Mouse (Mus musculus) ovary, adult 2 months (tissue): Measurements from ENCODE around the gene Dop1a. TPM values are rescaled to one million over a fixed set of nuclear protein-coding genes. Genes with fewer than 3 reads are reported as not detected.

Experiments used
- polyA plus RNA-seq: library from polyadenylated mRNA; depleted of rRNA; stranded (reverse); fragments of >200 nt; gene quantifications from 2 replicates; pipeline ENCODE4 v1.2.3, GENCODE M21; 2012; rRNA removed

The Dop1a gene
- 5.2 and 8.4 TPM in 2 replicates for polyA plus RNA-seq

DNA sequence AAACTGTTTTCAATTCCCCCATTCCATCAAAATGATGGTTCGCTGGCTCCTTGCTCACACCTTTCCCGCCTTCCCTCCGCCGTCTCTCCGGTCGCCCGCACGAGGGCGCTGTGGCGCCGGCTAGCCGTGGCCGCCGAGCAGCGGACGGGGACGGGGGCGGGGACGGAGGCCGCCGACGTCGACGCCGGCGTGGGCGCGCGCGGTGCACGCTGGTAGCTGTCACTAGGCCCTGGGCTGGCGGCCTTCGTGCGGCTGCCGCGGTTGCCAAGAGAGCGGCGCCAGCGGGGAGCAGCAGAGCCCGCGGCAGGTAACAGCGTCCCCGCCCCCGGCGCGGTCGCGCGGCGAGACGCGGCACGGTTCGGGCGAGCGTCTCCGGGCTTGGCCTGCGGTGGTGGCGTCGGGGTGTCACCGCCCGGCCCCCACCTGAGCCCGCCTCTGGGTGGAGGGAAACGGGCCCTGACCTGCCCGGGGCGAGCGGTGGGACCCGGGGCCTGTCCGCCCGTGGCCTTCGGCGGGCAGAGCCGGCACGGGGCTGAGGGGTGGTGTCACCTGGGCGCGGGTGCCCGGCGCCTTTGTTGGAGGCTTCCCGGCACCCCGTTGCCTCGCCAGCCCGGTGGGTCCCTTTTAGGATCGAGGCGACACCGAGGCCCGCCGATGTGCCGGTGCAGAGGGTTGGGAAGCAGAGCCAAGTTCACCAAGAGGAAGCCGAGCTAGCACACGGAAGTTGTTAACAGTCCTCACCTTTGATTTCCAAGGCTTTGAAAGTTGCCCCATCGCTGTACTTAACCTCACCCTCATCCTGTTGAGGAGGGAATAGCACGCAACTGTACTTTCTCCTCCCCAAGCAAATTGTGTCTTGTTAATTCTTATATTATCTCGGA is at the start of gene Dop1a:
Dop1a (plus strand) TSS at position 165 of the 881 bp plus-strand sequence.

GRCm38 (mm10) chr9:86464151-86465105 is 2.5 kb upstream of the Dop1a start, which contains the start of gene Ube2cbp:
TSS of gene Ube2cbp (minus strand) at chr9:86464950.

DNA sequence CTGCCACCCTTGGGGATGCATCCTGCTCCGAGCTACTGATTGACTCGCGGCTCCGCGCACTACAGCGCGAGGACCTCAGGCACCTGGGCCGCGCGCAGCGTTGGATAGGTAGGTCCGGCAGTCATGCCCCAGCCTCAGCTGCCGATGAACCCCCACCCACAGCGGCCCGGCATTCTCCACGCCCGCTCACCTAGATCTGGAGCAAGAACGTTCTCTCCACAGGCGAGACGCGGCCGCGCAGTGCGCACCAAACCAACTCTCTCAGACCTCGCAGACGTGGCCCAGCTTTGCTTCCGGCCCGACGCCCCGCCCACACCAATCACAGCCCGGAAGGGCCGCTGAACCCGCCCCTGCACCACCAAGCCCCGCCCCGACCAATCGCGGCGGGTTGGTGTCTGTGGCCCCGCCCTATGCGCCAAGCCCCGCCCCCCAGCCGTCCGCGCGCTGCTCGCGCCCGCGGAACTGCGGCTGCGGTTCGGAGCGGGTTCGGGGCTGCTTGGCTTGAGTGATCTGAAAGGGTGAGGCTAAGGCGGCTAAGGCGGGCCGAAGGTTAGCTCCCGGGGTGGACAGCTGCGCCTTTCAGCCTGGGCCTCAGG is 104.7 kb downstream of the Dop1a start, which contains the start of the genes Pgm3 and Rwdd2a:
Pgm3 (minus strand) TSS at position 303 of the 596 bp plus-strand sequence.
Rwdd2a (plus strand) TSS at position 452 of the 596 bp plus-strand sequence.

Other genes starting within 250 kb of the Dop1a start
- 2.2 and 2.6 TPM in 2 replicates for gene Ube2cbp, start 2.2 kb upstream of the Dop1a start, polyA plus RNA-seq
- 8.0 and 8.1 TPM in 2 replicates for gene Pgm3, start 104.7 kb downstream of the Dop1a start, polyA plus RNA-seq
- gene Rwdd2a, start 104.8 kb downstream of the Dop1a start, polyA plus RNA-seq, result 2.3 and 2.8 TPM in 2 replicates
- gene Me1, start 228.8 kb downstream of the Dop1a start, polyA plus RNA-seq, result 122 and 171 TPM in 2 replicates